Mouse (Mus musculus) bone marrow, adult 2 months (tissue): ENCODE data around the gene Pxdn. TPM values are rescaled to one million over a fixed set of nuclear protein-coding genes. Genes with fewer than 3 reads are reported as not detected.

Experiments
- H3K27ac ChIP-seq: fragments of 200-500 bp; 2 replicates; pipeline ENCODE4 v1.5.1; 2012; ENCODE audit warnings: low read depth, mild to moderate bottlenecking, control low read depth, inconsistent platforms, low read length; ENCODE audit not compliant: control insufficient read depth, poor library complexity, insufficient read depth
- H3K4me1 ChIP-seq: fragments of 200-500 bp; 2 replicates; pipeline ENCODE4 v1.6.1; 2011; ENCODE audit warnings: low read length; ENCODE audit not compliant: control insufficient read depth, insufficient read depth
- H3K4me3 ChIP-seq: fragments of 200-500 bp; replicated peaks from 2 replicates; pipeline ENCODE3; 2011; ENCODE audit warnings: mild to moderate bottlenecking, low read depth, low read length, control low read depth; ENCODE audit not compliant: control insufficient read depth
- CTCF ChIP-seq: fragments of 200-500 bp; IDR thresholded peaks from 2 replicates; pipeline ENCODE4 v1.5.1; 2011; ENCODE audit warnings: low read length, control low read depth; ENCODE audit not compliant: control insufficient read depth, insufficient read depth
- POLR2A ChIP-seq: fragments of 200-500 bp; IDR thresholded peaks from 2 replicates; pipeline ENCODE4 v1.6.1; 2011; ENCODE audit warnings: low read depth, mild to moderate bottlenecking, control low read depth, low read length, borderline replicate concordance; ENCODE audit not compliant: control insufficient read depth
- WGBS: fragments of 180-500 bp; shearing (Covaris S2); methylation state at CpG from one replicate; pipeline ENCODE4 v1.1.7; 2018; 5-methylcytosine and 5-hydroxymethylcytosine counted together
- polyA plus RNA-seq: library from polyadenylated mRNA; stranded (reverse); fragments of >200 nt; gene quantifications from 2 replicates; pipeline ENCODE4 v1.2.4, GENCODE M21; 2011; ENCODE audit warnings: low replicate concordance; ENCODE audit not compliant: missing spikeins, insufficient read depth, insufficient read length

Gene Pxdn
- polyA plus RNA-seq, 1 experiment: 1.1 TPM

GRCm38 (mm10) chr12:30020447-30020846, 83.0 kb downstream of the Pxdn start:
- H3K4me1 ChIP-seq: no peaks in the 10 kb centered on the region
- H3K27ac ChIP-seq: no peak overlapping the region
- H3K4me3 ChIP-seq: no peak overlapping the region
- TF ChIP-seq CTCF (no peak), POLR2A (no peak)

- Histone ChIP-seq H3K4me3 (no peak overlapping the region), H3K4me1 (no peaks in the 10 kb centered on the region), H3K27ac (no peak overlapping the region)
- TF ChIP-seq CTCF (no peak), POLR2A (no peak)
- WGBS: 66% methylated on average over 3 of the region's 3 CpGs
Observed at GRCm38 (mm10) chr12:30023491-30023890, 86.1 kb downstream of the Pxdn start.

GRCm38 (mm10) chr12:30024264-30024825, 86.9 kb downstream of the Pxdn start:
- no peak overlapping the region for H3K27ac ChIP-seq
- 62% methylated on average over 2 of the region's 2 CpGs for WGBS
- H3K4me1 ChIP-seq: no peaks in the 10 kb centered on the region
- no peak overlapping the region for H3K4me3 ChIP-seq
- TF ChIP-seq POLR2A (no peak), CTCF (no peak)

- TF ChIP-seq CTCF: no peak
- TF ChIP-seq POLR2A: no peak
- no peak overlapping the region for H3K27ac ChIP-seq
- 78% methylated on average over 3 of the region's 3 CpGs for WGBS
- no peaks in the 10 kb centered on the region for H3K4me1 ChIP-seq
- no peak overlapping the region for H3K4me3 ChIP-seq
Observed at GRCm38 (mm10) chr12:30027721-30028340, 90.4 kb downstream of the Pxdn start.

- TF ChIP-seq CTCF (no peak), POLR2A (no peak)
- Histone ChIP-seq H3K4me3 (no peak overlapping the region), H3K27ac (no peak overlapping the region), H3K4me1 (no peaks in the 10 kb centered on the region)
- WGBS: 86% methylated on average over 1 of the region's 1 CpGs
Observed at GRCm38 (mm10) chr12:30029111-30029510, 91.7 kb downstream of the Pxdn start.

GRCm38 (mm10) chr12:30030571-30030970, 93.2 kb downstream of the Pxdn start:
- Histone ChIP-seq H3K27ac (no peak overlapping the region), H3K4me3 (no peak overlapping the region), H3K4me1 (no peaks in the 10 kb centered on the region)
- WGBS: 31% methylated on average over 5 of the region's 5 CpGs
- TF ChIP-seq POLR2A (no peak), CTCF (no peak)

- Histone ChIP-seq H3K27ac (no peak overlapping the region), H3K4me1 (no peaks in the 10 kb centered on the region), H3K4me3 (no peak overlapping the region)
- TF ChIP-seq POLR2A (no peak), CTCF (no peak)
- WGBS: 85% methylated on average over 5 of the region's 5 CpGs
Observed at GRCm38 (mm10) chr12:30034681-30035080, 97.3 kb downstream of the Pxdn start.

- H3K4me3 ChIP-seq: no peak overlapping the region
- TF ChIP-seq POLR2A: no peak
- TF ChIP-seq CTCF: no peak
- WGBS: 37% methylated on average over 1 of the region's 1 CpGs
- H3K4me1 ChIP-seq: no peaks in the 10 kb centered on the region
- H3K27ac ChIP-seq: no peak overlapping the region
Observed at GRCm38 (mm10) chr12:30035406-30035805, 98.0 kb downstream of the Pxdn start.

- TF ChIP-seq CTCF (no peak), POLR2A (no peak)
- Histone ChIP-seq H3K4me1 (no peaks in the 10 kb centered on the region), H3K27ac (no peak overlapping the region), H3K4me3 (no peak overlapping the region)
Observed at GRCm38 (mm10) chr12:30035841-30036568, 98.6 kb downstream of the Pxdn start.
